Mouse (Mus musculus) kidney, adult 2 months (tissue): ENCODE measurements around the gene Stra6. TPM values are rescaled to one million over a fixed set of nuclear protein-coding genes. Genes with fewer than 3 reads are reported as not detected.

Source experiments
- DNase-seq: peaks from one replicate; pipeline ENCODE4 v3.0.0; 2021
- H3K27ac ChIP-seq: fragments of 200-500 bp; 2 replicates; pipeline ENCODE4 v1.5.1; 2012; ENCODE audit warnings: low read depth, low read length, control low read depth, inconsistent platforms; ENCODE audit not compliant: insufficient read depth
- H3K27me3 ChIP-seq: fragments of 200-500 bp; replicated peaks from 2 replicates; pipeline ENCODE4 v1.6.1; 2012; ENCODE audit warnings: mild to moderate bottlenecking, moderate library complexity, low read length, inconsistent platforms; ENCODE audit not compliant: control insufficient read depth, insufficient read depth
- H3K36me3 ChIP-seq: fragments of 200-500 bp; 2 replicates; pipeline ENCODE4 v1.6.1; 2012; ENCODE audit warnings: mild to moderate bottlenecking, moderate library complexity, low read length, inconsistent platforms; ENCODE audit not compliant: control insufficient read depth, insufficient read depth
- H3K4me1 ChIP-seq: fragments of 200-500 bp; 2 replicates; pipeline ENCODE4 v1.6.1; 2011; ENCODE audit warnings: low read length; ENCODE audit not compliant: control insufficient read depth, insufficient read depth
- H3K4me3 ChIP-seq: fragments of 200-500 bp; 2 replicates; pipeline ENCODE4 v1.5.1; 2011; ENCODE audit warnings: mild to moderate bottlenecking, low read depth, low read length, control low read depth; ENCODE audit not compliant: insufficient read depth
- CTCF ChIP-seq: fragments of 200-500 bp; conservative IDR thresholded peaks from 2 replicates; pipeline ENCODE4 v1.5.1; 2011; ENCODE audit warnings: low read depth, mild to moderate bottlenecking, control low read depth, low read length, moderate library complexity, mixed read lengths; ENCODE audit not compliant: insufficient read depth, insufficient read length
- POLR2A ChIP-seq: fragments of 200-500 bp; IDR thresholded peaks from one replicate; pipeline ENCODE4 v1.6.1; 2011; ENCODE audit warnings: low read depth, low read length, control low read depth
- WGBS: fragments of 180-500 bp; shearing (Covaris S2); methylation state at CpG from one replicate; pipeline ENCODE4 v1.1.7; 2018; 5-methylcytosine and 5-hydroxymethylcytosine counted together
- polyA plus RNA-seq: library from polyadenylated mRNA; depleted of rRNA; stranded (reverse); fragments of >200 nt; gene quantifications from 2 replicates; pipeline ENCODE4 v1.2.3, GENCODE M21; 2012

Gene Stra6
- polyA plus RNA-seq, 1 experiment, result 15.4 TPM

- WGBS, result 61% methylated on average over 7 of the region's 7 CpGs
- H3K4me1 ChIP-seq, result no peaks in the 10 kb centered on the region
Observed at GRCm38 (mm10) chr9:58131735-58132134, 68.1 kb downstream of the Stra6 start.

GRCm38 (mm10) chr9:58133893-58134884, 70.6 kb downstream of the Stra6 start:
- TF ChIP-seq CTCF (no peak), POLR2A (no peak)
- DNase-seq, result no peak
- WGBS, result 29% methylated on average over 17 of the region's 17 CpGs
- H3K27ac ChIP-seq, result no peak overlapping the region
- H3K4me3 ChIP-seq, result no peak overlapping the region
- no peaks in the 10 kb centered on the region for H3K4me1 ChIP-seq
- H3K36me3 ChIP-seq, result no peaks in the 10 kb centered on the region
- H3K27me3 ChIP-seq, result no peaks in the 10 kb centered on the region

More at GRCm38 (mm10) chr9:58131735-58132134, 68.1 kb downstream of the Stra6 start:
- no peak overlapping the region for H3K4me3 ChIP-seq
- DNase-seq, result peak; percentile 21
- no peak overlapping the region for H3K27ac ChIP-seq
- H3K27me3 ChIP-seq, result no peaks in the 10 kb centered on the region
- no peak for TF ChIP-seq POLR2A
- TF ChIP-seq CTCF, result no peak
- H3K36me3 ChIP-seq, result no peaks in the 10 kb centered on the region

DNA sequence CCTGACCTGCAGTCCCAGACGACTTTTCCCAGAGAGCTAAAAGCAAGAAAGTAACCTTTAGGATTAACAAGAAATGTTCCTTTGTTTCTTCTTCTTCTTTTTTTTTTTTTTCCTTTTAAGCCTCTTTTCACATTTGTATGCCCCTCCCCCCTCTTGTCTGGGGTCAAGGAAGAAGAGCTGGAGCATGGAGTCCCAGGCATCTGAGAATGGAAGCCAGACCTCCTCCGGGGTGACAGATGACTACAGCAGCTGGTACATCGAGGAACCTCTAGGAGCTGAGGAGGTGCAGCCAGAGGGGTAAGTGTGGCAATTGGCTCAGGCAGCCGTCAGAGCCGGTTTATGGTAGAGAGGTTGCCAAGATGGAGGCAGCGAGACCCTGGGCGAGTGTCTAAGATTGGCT, 71.3 kb downstream of the Stra6 start:
- WGBS, result 38% methylated on average over 7 of the region's 7 CpGs
- TF ChIP-seq POLR2A, result no peak
- no peak for TF ChIP-seq CTCF
- no peaks in the 10 kb centered on the region for H3K4me1 ChIP-seq
- H3K27ac ChIP-seq, result no peak overlapping the region
- no peak for DNase-seq
- H3K36me3 ChIP-seq, result no peaks in the 10 kb centered on the region
- no peaks in the 10 kb centered on the region for H3K27me3 ChIP-seq
- H3K4me3 ChIP-seq, result no peak overlapping the region

- 54% methylated on average over 2 of the region's 2 CpGs for WGBS
- Histone ChIP-seq H3K36me3 (no peaks in the 10 kb centered on the region), H3K27ac (no peak overlapping the region), H3K4me3 (no peak overlapping the region), H3K4me1 (no peaks in the 10 kb centered on the region), H3K27me3 (no peaks in the 10 kb centered on the region)
- no peak for DNase-seq
- TF ChIP-seq CTCF (no peak), POLR2A (no peak)
Observed at GRCm38 (mm10) chr9:58135921-58136321, 72.3 kb downstream of the Stra6 start.

- no peaks in the 10 kb centered on the region for H3K36me3 ChIP-seq
- no peak overlapping the region for H3K4me3 ChIP-seq
- TF ChIP-seq CTCF, result no peak
- WGBS, result 42% methylated on average over 6 of the region's 6 CpGs
- no peak overlapping the region for H3K27ac ChIP-seq
- H3K4me1 ChIP-seq, result no peaks in the 10 kb centered on the region
- no peaks in the 10 kb centered on the region for H3K27me3 ChIP-seq
- DNase-seq, result peak; percentile 58
Observed at GRCm38 (mm10) chr9:58139947-58140346, 76.4 kb downstream of the Stra6 start.

- Histone ChIP-seq H3K27me3 (no peaks in the 10 kb centered on the region), H3K4me3 (no peak overlapping the region), H3K4me1 (no peaks in the 10 kb centered on the region), H3K36me3 (no peaks in the 10 kb centered on the region), H3K27ac (no peak overlapping the region)
- WGBS, result 62% methylated on average over 7 of the region's 7 CpGs
- TF ChIP-seq CTCF (no peak), POLR2A (no peak)
- no peak for DNase-seq
Observed at GRCm38 (mm10) chr9:58143419-58143818, 79.8 kb downstream of the Stra6 start.

DNA sequence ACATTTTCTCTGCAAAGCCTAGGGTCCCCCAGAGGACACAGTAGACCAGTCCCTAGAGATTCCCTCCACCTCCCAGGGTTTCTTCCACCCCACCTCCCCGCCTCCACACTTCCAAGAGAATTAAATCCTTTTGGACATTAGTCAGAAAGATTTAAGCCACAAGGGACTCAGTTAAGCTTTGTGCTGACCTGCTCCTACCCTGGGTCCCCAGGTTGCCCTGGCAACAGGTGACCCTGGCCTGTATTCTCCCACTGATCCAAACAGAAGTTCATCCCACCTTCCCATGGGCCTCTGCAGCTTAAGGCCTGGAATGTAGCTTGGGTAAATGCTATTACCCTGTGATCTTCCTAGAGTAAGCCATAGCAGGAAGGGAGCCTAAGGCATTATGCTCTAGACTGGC, 81.1 kb downstream of the Stra6 start:
- no peaks in the 10 kb centered on the region for H3K27me3 ChIP-seq
- DNase-seq, result no peak
- no peaks in the 10 kb centered on the region for H3K36me3 ChIP-seq
- H3K4me3 ChIP-seq, result no peak overlapping the region
- TF ChIP-seq CTCF, result no peak
- no peak for TF ChIP-seq POLR2A
- no peak overlapping the region for H3K27ac ChIP-seq
- H3K4me1 ChIP-seq, result no peaks in the 10 kb centered on the region
- WGBS, result 73% methylated on average over 1 of the region's 1 CpGs
